Mouse (Mus musculus) layer of hippocampus, adult 9-10 months (tissue): ENCODE data around the gene Upk3bl.
"Not testable (repeated sequence)": the region's sequence is repeated elsewhere in the genome, so short reads cannot be mapped to it uniquely, and the experiment has no call there.

Experiments
- DNase-seq: peaks from one replicate; pipeline ENCODE4 v3.0.0; 2022; ENCODE audit warnings: low spot score

The Upk3bl gene

DNA sequence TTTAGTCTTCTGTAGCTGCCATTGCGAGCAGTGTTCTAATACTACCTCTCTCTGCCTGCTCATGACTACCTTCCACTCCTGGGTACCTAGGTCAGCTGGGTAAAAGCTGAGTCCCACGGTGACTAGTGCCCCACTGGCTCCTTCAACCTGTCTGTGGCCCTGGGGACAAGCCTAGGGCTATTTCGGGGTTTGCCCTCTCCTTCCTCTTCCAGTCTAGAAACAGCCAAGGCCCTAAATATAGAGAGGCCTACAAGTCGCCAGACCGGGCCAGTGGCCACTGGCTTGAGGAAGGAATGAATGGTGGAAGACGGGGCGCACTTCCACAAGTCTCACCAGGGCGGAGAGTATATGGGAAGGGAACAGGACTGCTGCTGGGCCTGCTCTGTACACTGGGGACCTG, 32.0 kb downstream of the Upk3bl start:
- no peak for DNase-seq

DNA sequence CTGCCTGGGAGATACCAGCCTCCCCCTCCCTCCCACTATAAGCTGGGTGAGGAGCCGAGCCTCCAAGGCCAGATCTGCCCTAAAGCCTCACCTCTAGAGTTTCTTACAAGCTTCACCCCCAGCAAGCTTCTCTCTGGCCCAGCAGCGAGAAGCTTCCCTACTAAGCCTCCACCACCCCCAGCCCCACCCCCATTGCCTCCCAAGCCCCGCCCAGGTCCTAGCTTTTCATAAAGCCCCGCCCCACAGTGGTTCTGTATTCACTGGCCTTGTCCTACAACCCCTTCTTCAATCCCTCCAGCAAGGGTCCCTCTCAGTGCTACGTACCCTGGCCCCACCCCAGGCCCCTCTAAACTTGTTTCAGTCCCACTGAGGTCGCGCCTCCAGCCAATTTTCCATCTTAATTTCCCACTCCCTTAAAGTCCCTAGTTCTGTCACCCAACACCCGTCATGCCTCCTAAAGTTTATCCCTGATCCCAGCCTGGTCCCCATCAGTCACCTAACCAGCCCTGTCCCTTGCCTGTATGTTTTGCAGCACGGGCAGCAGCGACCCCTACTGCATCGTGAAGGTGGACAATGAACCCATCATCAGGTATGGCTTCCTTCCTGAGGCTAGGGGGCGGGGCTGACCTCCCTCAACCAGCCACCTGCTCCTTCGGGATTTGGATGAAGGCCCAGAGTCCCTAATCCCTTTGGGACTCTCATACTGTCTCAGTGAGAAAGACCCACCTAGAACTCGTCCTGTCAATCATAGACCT, 34.7 kb downstream of the Upk3bl start:
- DNase-seq: no peak

DNA sequence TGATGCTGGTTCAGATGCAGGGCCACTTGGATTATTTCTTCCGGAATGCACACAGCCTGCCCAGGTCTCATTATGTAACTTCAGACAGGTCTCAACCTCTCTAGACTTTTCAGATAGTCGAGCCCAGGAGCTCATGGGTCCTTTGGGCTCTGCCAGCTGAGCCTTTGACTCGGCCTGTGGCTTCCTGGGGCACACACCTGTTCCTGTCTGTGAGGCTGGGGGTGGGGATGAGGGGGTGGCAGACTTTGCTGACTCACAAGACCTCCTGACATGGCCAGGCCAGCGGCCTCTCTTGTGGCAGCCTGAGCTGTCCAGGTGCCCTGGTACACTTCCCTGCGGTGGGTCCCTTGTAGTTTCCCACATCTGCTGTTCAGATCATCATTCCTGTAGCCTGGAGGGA, 37.6 kb downstream of the Upk3bl start:
- DNase-seq: no peak

DNA sequence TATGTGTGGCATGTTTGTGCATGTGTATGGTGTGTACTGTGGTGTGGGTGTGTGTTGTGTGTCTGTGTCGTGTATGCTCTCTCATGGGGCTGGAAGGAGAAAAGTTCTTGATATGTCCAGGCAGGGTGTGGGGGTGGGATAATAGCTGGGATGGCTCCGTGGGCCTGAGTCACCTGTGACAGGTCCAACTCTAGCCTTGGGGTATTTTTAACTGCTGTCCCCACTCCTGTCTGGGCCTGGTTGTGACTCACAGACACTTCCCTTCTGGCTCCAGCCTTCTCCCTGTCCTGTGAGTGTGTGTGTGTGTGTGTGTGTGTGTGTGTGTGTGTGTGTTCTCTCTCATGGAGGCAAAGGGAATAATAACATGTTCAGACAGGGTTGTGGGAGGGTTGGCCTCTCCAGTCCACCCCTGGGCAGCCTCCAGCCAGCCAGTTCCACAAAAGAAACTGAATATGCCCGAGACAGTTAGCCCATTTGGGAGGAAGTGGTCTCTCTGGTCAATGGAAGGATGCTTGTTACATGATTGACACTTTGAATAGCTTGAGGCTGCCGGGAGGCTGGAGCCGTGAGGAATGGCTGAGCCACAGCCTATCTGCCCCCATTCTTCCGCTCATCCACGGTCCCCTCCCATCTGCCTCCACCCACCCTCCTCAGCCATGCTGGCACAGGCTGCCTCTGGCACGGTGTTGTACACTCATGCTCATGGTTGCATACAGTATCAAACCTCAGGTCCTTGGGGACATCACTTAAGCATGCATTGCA, 40.1 kb downstream of the Upk3bl start:
- DNase-seq: no peak

DNA sequence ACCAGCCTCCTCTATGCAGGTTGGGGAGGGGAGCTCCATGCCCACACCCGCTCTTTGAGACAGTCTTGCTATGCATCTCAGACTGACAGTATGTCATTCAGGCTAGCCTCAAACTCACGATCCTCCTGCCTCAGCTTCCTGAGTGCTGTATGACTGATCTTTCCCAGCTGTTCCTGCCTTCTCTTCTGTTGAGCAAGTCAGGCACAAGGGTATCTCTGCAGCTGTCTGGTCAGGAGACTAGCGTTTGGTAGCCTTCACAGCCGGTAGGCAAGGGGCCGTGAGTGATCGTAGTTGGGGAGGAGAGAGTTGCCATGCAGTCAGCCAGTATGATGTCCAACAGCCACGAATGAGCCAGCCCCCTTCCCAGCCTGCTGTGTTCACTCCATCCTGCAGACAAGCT, 40.8 kb downstream of the Upk3bl start:
- no peak for DNase-seq

DNA sequence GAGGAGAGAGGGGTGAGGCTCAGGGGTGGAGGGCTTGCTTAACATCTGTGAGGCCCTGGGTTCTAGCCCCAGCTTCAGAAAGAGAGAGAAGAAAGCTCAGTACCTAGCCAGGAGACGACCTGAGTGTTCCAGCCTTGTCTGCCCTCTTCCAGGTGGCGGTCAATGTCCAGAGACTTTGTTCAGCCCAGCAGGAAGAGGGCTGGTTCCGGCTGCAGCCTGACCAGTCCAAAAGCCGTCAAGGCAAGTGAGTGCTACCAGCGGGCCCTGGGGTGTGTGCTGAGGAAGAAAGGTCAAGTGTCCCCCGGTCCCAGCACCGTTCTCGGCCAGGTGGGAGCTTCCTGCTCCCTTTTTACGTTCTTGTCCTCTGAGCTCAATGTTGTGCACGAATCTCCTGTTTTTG, 44.2 kb downstream of the Upk3bl start:
- no peak for DNase-seq

DNA sequence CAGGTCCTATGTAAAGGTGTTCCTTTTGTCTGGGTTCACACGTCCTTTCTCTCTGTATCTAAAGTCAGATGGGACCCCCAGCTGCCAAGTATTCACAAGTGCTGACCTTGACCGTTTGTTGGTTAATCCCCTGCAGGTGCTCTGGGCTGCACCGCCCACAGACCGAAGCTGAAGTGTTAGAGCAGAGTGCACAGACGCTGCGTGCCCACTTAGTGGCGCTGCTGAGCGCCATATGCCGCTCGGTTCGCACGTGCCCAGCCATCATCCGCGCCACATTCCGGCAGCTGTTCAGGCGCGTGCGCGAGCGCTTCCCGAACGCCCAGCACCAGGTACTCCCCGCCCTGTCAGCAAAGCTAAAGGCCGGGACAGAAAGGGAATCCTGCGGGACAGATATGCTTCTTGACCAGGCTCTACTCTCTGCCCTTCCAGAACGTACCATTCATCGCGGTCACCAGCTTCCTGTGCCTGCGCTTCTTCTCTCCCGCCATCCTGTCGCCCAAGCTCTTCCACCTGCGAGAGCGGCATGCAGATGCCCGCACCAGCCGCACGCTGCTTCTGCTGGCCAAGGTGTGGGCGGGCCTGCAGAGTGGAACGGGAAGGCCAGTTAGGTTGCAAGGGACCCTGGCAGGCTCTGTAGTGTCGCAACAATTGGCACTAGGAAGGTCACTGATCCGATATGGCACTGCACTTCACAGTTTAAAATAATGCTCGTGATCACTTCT, 48.0 kb downstream of the Upk3bl start:
- DNase-seq: no peak

DNA sequence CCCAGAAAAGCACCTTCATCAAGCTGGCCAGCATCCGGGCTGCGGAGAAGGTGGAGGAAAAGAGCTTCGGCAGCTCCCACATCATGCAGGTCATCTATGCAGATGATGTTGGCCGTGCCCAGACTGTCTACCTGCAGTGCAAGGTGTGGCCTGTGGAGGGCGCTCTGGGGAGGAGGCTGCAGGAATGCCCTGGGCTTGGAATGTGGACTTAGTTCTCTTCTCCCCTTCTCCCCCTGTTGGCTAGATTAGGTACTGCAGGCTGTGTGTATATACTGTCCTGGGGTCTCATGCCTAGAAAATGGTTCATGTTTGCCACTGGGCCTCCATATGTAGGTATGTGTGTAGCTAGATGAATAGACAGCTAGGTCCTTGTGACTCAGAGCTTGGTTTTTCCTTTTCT, 50.2 kb downstream of the Upk3bl start:
- no peak for DNase-seq

DNA sequence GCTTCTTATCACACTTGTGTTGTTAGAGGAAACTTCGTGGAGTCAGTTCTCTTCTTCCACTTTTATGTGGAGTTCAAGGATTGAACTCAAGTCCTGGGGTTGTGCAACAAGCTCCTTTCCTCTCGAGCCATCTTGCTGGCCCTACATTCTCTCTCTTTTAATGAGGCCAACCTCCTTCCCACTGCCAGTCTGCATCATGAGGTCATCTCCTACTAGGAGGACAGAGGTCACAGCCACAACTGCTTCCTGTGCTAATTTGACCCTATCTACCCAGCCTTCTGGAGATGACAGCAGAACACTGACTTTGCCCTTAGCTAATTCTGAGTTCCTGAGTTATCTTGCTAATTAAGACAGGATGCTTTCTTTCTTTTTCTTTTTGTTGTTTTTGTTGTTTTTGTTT, 54.2 kb downstream of the Upk3bl start:
- no peak for DNase-seq

DNA sequence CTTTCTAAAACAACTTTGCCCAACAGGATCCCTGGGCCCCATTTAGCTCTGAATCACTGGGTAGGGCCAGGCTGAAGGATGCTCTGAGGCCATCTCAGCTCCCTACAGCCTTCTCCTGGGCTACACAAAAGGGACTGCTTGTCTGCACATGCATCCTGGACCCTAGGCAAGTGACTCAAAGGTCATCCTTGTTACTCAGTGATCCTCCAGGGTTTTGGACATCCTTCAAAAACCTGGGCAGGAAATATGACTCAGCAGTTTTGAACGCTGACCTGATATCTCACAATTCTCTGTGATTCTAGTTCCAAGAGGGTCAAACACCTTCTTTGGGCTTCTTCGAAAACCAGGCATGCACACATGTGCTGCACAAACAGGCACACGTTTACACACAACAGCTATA, 54.8 kb downstream of the Upk3bl start:
- DNase-seq: no peak

DNA sequence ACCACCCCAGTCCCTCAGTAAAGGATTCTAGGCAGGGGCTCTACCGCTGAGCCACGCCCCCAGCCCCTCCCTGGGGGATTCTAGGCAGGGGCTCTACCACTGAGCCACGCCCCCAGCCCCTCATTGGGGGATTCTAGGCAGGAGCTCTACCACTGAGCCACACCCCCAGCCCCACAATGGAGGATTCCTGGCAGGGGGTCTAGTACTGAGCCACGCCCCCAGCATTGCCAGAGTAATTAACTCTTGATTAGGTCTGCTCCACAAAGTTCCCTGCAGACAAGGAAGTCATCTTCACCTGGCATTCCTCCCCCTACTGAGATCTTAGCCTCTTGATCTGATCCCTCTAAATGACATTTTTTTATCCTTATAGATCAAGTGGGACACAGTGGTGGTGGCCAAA, 59.3 kb downstream of the Upk3bl start:
- DNase-seq: not testable (repeated sequence)
